Mouse (Mus musculus) heart, embryonic 12.5 days (tissue): ENCODE results near the gene Pex1. TPM values are rescaled to one million over a fixed set of nuclear protein-coding genes. Genes with fewer than 3 reads are reported as not detected.

ENCODE experiments used
- ATAC-seq: fragments of 200-750 bp; cut with Nextera tagmentation; 2 replicates; pipeline ENCODE4 v1.8.0; 2017; ENCODE audit warnings: moderate TSS enrichment, moderate library complexity; ENCODE audit not compliant: insufficient number of reproducible peaks, low FRiP score
- H3K27ac ChIP-seq: fragments of 300-500 bp; sonication (generic); 2 replicates; pipeline ENCODE4 v1.5.1; 2016; ENCODE audit warnings: mild to moderate bottlenecking, moderate library complexity; ENCODE audit not compliant: poor library complexity, severe bottlenecking
- H3K27me3 ChIP-seq: fragments of 300-500 bp; sonication (generic); replicated peaks from 2 replicates; pipeline ENCODE4 v1.6.1; 2016; ENCODE audit warnings: mild to moderate bottlenecking, moderate library complexity
- H3K36me3 ChIP-seq: fragments of 300-500 bp; sonication (generic); 2 replicates; pipeline ENCODE4 v1.6.1; 2016; ENCODE audit warnings: mild to moderate bottlenecking, moderate library complexity
- H3K4me1 ChIP-seq: fragments of 300-500 bp; sonication (generic); replicated peaks from 2 replicates; pipeline ENCODE4 v1.6.1; 2016; ENCODE audit warnings: mild to moderate bottlenecking
- H3K4me2 ChIP-seq: fragments of 300-500 bp; sonication (generic); 2 replicates; pipeline ENCODE4 v1.6.1; 2016; ENCODE audit warnings: mild to moderate bottlenecking, moderate library complexity
- H3K4me3 ChIP-seq: fragments of 300-500 bp; sonication (generic); 2 replicates; pipeline ENCODE4 v1.5.1; 2016; ENCODE audit warnings: mild to moderate bottlenecking
- H3K9ac ChIP-seq: fragments of 300-500 bp; sonication (generic); 2 replicates; pipeline ENCODE4 v1.6.1; 2016; ENCODE audit warnings: mild to moderate bottlenecking, moderate library complexity
- H3K9me3 ChIP-seq: fragments of 300-500 bp; sonication (generic); replicated peaks from 2 replicates; pipeline ENCODE4 v1.6.1; 2016; ENCODE audit warnings: mild to moderate bottlenecking, moderate library complexity
- WGBS: fragments of 180-500 bp; shearing (Covaris S2); methylation state at CpG from one replicate; pipeline ENCODE4 v1.1.7; 2016; 5-methylcytosine and 5-hydroxymethylcytosine counted together
- microRNA-seq: library from miRNA; unstranded; fragments of <30 nt; microRNA quantifications from one replicate; pipeline ENCODE4, GENCODE M21; 2017
- polyA plus RNA-seq: library from polyadenylated mRNA; unstranded; fragments of >200 nt; fragmentation: Nextera tagmentation; extraction: Ambion mirVana; gene quantifications from 2 replicates; pipeline ENCODE4 v1.2.1, GENCODE M21; 2016

The Pex1 gene
- polyA plus RNA-seq, 1 experiment from 2014 or later: 12.9 TPM

- no peaks in the 10 kb centered on the region for H3K9me3 ChIP-seq
- WGBS: 86% methylated on average over 4 of the region's 4 CpGs
Observed at GRCm38 (mm10) chr5:3653801-3654200, 57.9 kb downstream of the Pex1 start.

GRCm38 (mm10) chr5:3657085-3657484 is 61.2 kb downstream of the Pex1 start, which contains the start of gene Gatad1:
Gene Gatad1 (minus strand): TSS chr5:3657185.
- H3K4me3 ChIP-seq: no peak within 1 kb of the TSS
- H3K9me3 ChIP-seq: no peaks in the 10 kb centered on the region
- H3K36me3 ChIP-seq: no peaks in the 10 kb centered on the region
- no peak within 1 kb of the TSS for H3K4me2 ChIP-seq
- H3K4me1 ChIP-seq: no peaks in the 10 kb centered on the region
- no peak for ATAC-seq
- H3K9ac ChIP-seq: no peak within 1 kb of the TSS
- no peaks in the 10 kb centered on the region for H3K27me3 ChIP-seq
- WGBS: 65% methylated on average over 5 of the region's 5 CpGs
- H3K27ac ChIP-seq: no peak within 1 kb of the TSS

More at GRCm38 (mm10) chr5:3653801-3654200, 57.9 kb downstream of the Pex1 start:
- H3K4me2 ChIP-seq: no peak overlapping the region
- H3K4me1 ChIP-seq: no peaks in the 10 kb centered on the region
- ATAC-seq: no peak
- no peaks in the 10 kb centered on the region for H3K27me3 ChIP-seq
- H3K27ac ChIP-seq: no peak overlapping the region
- no peak overlapping the region for H3K9ac ChIP-seq
- no peaks in the 10 kb centered on the region for H3K36me3 ChIP-seq
- no peak overlapping the region for H3K4me3 ChIP-seq

GRCm38 (mm10) chr5:3665225-3665624 is 69.4 kb downstream of the Pex1 start:
- Histone ChIP-seq H3K4me3 (no peak overlapping the region), H3K9me3 (no peaks in the 10 kb centered on the region), H3K4me2 (no peak overlapping the region), H3K9ac (no peak overlapping the region), H3K36me3 (no peaks in the 10 kb centered on the region), H3K27me3 (no peaks in the 10 kb centered on the region), H3K27ac (no peak overlapping the region), H3K4me1 (no peaks in the 10 kb centered on the region)
- WGBS: 89% methylated on average over 2 of the region's 2 CpGs
- no peak for ATAC-seq

- no peaks in the 10 kb centered on the region for H3K9me3 ChIP-seq
- H3K4me3 ChIP-seq: no peak overlapping the region
- no peak overlapping the region for H3K4me2 ChIP-seq
- WGBS: 80% methylated on average over 12 of the region's 12 CpGs
- no peaks in the 10 kb centered on the region for H3K36me3 ChIP-seq
- H3K4me1 ChIP-seq: no peaks in the 10 kb centered on the region
- no peaks in the 10 kb centered on the region for H3K27me3 ChIP-seq
- no peak overlapping the region for H3K9ac ChIP-seq
- ATAC-seq: no peak
- H3K27ac ChIP-seq: no peak overlapping the region
Observed at GRCm38 (mm10) chr5:3666585-3666984, 70.7 kb downstream of the Pex1 start.

- no peak overlapping the region for H3K4me2 ChIP-seq
- H3K9me3 ChIP-seq: no peaks in the 10 kb centered on the region
- H3K4me3 ChIP-seq: no peak overlapping the region
- no peaks in the 10 kb centered on the region for H3K27me3 ChIP-seq
- H3K4me1 ChIP-seq: no peaks in the 10 kb centered on the region
- no peaks in the 10 kb centered on the region for H3K36me3 ChIP-seq
- no peak overlapping the region for H3K27ac ChIP-seq
- no peak overlapping the region for H3K9ac ChIP-seq
- WGBS: 81% methylated on average over 6 of the region's 6 CpGs
- no peak for ATAC-seq
Observed at GRCm38 (mm10) chr5:3669938-3670554, 74.2 kb downstream of the Pex1 start.

Small RNAs within 50 kb of the gene (microRNA-seq; reads per million reads assigned to microRNA genes)
- not detected for gene Gm26238

Other genes starting within 250 kb of the Pex1 start
- 17.9 and 21.3 TPM in 2 replicates for gene Fam133b, start 52.2 kb upstream of the Pex1 start, polyA plus RNA-seq
- 1.9 and 2.6 TPM in 2 replicates for gene 1700109H08Rik, start 24.5 kb upstream of the Pex1 start, polyA plus RNA-seq
- 9.6 TPM in 2 replicates for gene Rbm48, start 519 bp downstream of the Pex1 start, polyA plus RNA-seq
- not detected in 2 replicates for gene Tmbim7, start 55.1 kb downstream of the Pex1 start, polyA plus RNA-seq
- 67.7 and 69.3 TPM in 2 replicates for gene Gatad1, start 61.1 kb downstream of the Pex1 start, polyA plus RNA-seq
- 11.0 and 12.5 TPM in 2 replicates for gene Ankib1, start 206.9 kb downstream of the Pex1 start, polyA plus RNA-seq
- 45.5 and 45.7 TPM in 2 replicates for gene Krit1, start 207.1 kb downstream of the Pex1 start, polyA plus RNA-seq
- 0.13 and 0.40 TPM in 2 replicates for gene Lrrd1, start 249.1 kb downstream of the Pex1 start, polyA plus RNA-seq